Mouse (Mus musculus): Measurements from ENCODE around the gene Otub1. TPM values are rescaled to one million over a fixed set of nuclear protein-coding genes. Genes with fewer than 3 reads are reported as not detected.

Gene Otub1
- polyA plus RNA-seq (2012; fragmentation: generic; extraction: Trizol) = 112 TPM

DNA sequence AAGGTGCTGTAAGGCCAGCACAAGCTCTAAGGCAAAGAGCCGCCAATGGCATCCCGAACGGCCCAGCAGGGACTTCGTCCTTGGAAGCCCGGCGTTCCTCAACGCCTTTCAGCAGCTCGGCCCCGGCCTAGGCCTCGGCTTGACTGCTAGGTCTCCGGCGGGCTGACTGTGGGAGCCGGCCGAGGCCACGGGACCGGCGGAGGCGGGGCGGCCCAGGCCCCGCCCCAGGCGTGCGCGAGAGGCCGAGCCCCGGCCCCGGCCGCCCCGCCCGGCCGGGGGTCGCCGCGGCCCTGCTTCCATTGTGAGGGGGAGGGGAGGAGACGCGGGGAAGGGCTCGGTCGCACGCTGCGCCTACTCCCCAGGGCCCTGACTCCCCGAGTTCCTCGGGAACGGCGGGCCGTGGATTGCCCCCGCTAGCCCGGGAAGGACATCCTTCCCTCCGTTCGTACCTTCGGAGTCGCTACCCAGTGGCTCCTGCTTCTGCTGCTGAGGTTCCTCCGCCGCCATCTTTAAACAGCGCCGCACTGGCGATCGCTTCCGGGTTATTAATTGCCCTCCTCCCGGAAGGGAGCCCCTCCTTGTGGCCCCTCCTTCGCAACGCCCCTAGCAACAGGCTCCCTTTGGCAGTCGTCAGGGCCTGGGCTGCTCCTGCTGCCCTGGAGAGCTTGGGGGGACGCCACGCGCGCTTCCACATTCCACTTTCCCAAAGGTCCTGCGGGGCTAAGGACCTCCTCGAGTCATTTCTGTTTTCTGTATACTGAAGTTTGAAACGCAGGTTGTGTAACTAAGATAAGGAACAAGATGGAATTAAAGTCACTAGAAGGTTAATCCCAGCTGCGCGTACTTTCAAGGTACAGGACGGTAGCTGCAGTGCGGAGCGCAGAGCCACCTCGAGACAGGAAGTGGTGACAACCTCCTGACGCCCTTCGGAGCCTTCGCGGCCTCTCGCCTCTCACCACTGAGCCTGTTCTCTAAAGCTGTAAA lies at the start of gene Otub1:
TSS of gene Otub1 (minus strand) at position 564 of the 984 bp plus-strand sequence.
- H3ac ChIP-seq (ENCODE audit: control insufficient read depth, insufficient read length) = peak within 1 kb of the TSS; percentile 65
- H3K4me2 ChIP-seq (ENCODE audit: low read depth) = peak within 1 kb of the TSS; percentile 100
- H3K79me2 ChIP-seq (ENCODE audit: control insufficient read depth, insufficient read depth) = peaks cover 33% of the 10 kb centered on the region
- peaks cover 17% of the 10 kb centered on the region for H3K36me3 ChIP-seq (ENCODE audit: control insufficient read depth, insufficient read depth)
- no peaks in the 10 kb centered on the region for H3K27me3 ChIP-seq (ENCODE audit: control insufficient read depth, insufficient read depth, insufficient read length)
- TF ChIP-seq MAX (IDR thresholded peaks at IDR 0.05; ENCODE audit: low read depth) (no peak), CEBPB (IDR thresholded peaks at IDR 0.05; ENCODE audit: insufficient read depth, poor library complexity, severe bottlenecking) (no peak), POLR2A (IDR thresholded peaks at IDR 0.05; ENCODE audit: insufficient read length, low read depth) (peak; percentile 68), POLR2AphosphoS2 (IDR thresholded peaks at IDR 0.05; ENCODE audit: insufficient read length, low read depth) (peak; percentile 92), E2F4 (IDR thresholded peaks at IDR 0.05; ENCODE audit: insufficient read depth) (no peak), SRF (IDR thresholded peaks at IDR 0.05; ENCODE audit: control insufficient read depth, insufficient read length, low read depth) (no peak), REST (IDR thresholded peaks at IDR 0.05; ENCODE audit: insufficient read depth, insufficient read length) (no peak), TCF3 (IDR thresholded peaks at IDR 0.05; ENCODE audit: insufficient read length, low read depth) (no peak), MYOD1 (IDR thresholded peaks at IDR 0.05; ENCODE audit: control insufficient read depth in 1 of 3, insufficient read length in 2 of 3, low read depth in 2 of 3) (peak in 1 of 3 experiments; percentile 6), USF1 (IDR thresholded peaks at IDR 0.05; ENCODE audit: low read depth) (no peak), TCF12 (IDR thresholded peaks at IDR 0.05; ENCODE audit: insufficient read depth, poor library complexity, severe bottlenecking) (no peak), MYOG (IDR thresholded peaks at IDR 0.05; ENCODE audit: control insufficient read depth in 1 of 3, insufficient read depth in 1 of 3, insufficient read length in 2 of 3, low read depth in 2 of 3) (no peak)
- peak within 1 kb of the TSS; percentile 85 for H3K4me3 ChIP-seq

DNA sequence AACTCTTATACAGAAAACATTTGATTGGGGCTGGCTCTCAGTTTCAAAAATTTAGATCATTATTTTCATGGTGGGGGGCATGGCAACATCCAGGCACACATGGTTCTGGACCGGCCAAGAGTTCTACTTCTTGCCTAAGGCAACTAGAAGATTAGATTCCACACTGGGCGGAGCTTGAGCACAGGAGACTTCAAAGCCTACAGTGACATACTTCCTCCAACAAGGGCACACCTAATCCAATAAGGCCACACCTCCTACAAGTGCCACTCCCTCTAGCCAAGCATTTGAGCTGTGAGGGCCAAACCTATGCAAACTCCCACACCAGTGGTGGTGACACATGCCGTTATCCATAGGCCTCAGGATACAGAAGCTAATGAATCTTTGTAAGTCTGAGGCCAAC lies 39.9 kb upstream of the Otub1 start:
- H3ac ChIP-seq (ENCODE audit: control insufficient read depth, insufficient read length) = no peak overlapping the region
- H3K36me3 ChIP-seq (ENCODE audit: control insufficient read depth, insufficient read depth) = no peaks in the 10 kb centered on the region
- H3K27me3 ChIP-seq (ENCODE audit: control insufficient read depth, insufficient read depth, insufficient read length) = no peaks in the 10 kb centered on the region
- no peak overlapping the region for H3K4me2 ChIP-seq (ENCODE audit: low read depth)
- H3K79me2 ChIP-seq (ENCODE audit: control insufficient read depth, insufficient read depth) = no peaks in the 10 kb centered on the region
- no peak for TF ChIP-seq USF1 (IDR thresholded peaks at IDR 0.05; ENCODE audit: low read depth)
- TF ChIP-seq TCF12 (IDR thresholded peaks at IDR 0.05; ENCODE audit: insufficient read depth, poor library complexity, severe bottlenecking) = no peak
- no peak for TF ChIP-seq TCF3 (IDR thresholded peaks at IDR 0.05; ENCODE audit: insufficient read length, low read depth)
- no peak overlapping the region for H3K4me3 ChIP-seq

DNA sequence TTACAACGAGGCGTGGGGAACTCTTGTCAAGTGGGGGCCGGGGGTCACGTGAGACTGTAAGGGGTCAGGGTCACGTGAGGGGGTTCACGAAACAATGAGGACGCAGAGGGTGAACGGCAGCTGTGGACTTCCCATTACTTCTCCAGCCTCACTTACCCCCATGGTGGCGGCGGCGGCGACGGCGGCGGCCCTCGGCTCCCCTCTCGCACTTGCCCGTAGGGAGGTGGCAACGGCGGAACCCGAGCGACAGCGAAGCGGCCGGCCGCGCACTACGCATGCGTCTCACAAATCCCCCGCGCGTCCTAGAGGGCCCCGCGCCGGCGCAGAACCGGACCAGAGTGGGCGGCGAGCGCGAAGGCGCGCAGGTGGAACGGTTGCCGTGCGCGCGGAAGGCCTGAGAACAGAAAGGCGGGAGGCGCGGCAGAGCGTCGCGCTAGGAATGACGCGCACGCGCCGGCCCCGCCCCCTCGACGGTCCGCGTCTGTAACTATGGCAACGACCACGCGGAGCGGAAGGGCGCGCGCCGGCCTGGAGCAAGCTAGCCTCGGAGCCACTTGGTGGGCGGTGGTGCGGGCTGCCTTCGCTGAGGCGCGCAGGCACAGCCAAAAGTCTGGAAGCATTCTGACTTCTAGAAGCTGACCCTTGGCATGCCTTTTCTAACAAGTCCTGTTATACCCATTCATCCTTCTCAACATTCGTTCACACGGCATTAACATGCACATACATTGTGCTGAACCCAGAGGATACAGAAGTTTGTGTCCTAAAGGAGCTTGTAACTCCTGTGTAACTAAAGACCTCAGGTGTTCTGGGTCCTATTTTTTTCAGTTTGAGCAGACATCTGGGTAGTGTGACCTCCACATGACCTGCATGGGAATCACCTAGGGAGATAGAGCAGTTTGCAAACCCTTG lies 34.9 kb upstream of the Otub1 start, which contains the start of gene Naa40:
TSS of gene Naa40 (minus strand) at position 402 of the 909 bp plus-strand sequence.
- Histone ChIP-seq H3K27me3 (ENCODE audit: control insufficient read depth, insufficient read depth, insufficient read length) (no peaks in the 10 kb centered on the region), H3K79me2 (ENCODE audit: control insufficient read depth, insufficient read depth) (peaks cover 43% of the 10 kb centered on the region), H3K4me2 (ENCODE audit: low read depth) (peak within 1 kb of the TSS; percentile 89), H3K4me3 (peak within 1 kb of the TSS; percentile 82), H3K36me3 (ENCODE audit: control insufficient read depth, insufficient read depth) (no peaks in the 10 kb centered on the region), H3ac (ENCODE audit: control insufficient read depth, insufficient read length) (peak within 1 kb of the TSS; percentile 49)
- TF ChIP-seq SRF (IDR thresholded peaks at IDR 0.05; ENCODE audit: control insufficient read depth, insufficient read length, low read depth) = peak; percentile 71
- TF ChIP-seq REST (IDR thresholded peaks at IDR 0.05; ENCODE audit: insufficient read depth, insufficient read length) = no peak
- TF ChIP-seq USF1 (IDR thresholded peaks at IDR 0.05; ENCODE audit: low read depth) = peak; percentile 90
- no peak for TF ChIP-seq TCF3 (IDR thresholded peaks at IDR 0.05; ENCODE audit: insufficient read length, low read depth)
- TF ChIP-seq MYOD1 (IDR thresholded peaks at IDR 0.05; ENCODE audit: control insufficient read depth in 1 of 3, insufficient read length in 2 of 3, low read depth in 2 of 3) = peak in 1 of 3 experiments; percentile 69
- TF ChIP-seq POLR2A (IDR thresholded peaks at IDR 0.05; ENCODE audit: insufficient read length, low read depth) = peak; percentile 66
- peak; percentile 61 for TF ChIP-seq POLR2AphosphoS2 (IDR thresholded peaks at IDR 0.05; ENCODE audit: insufficient read length, low read depth)
- peak in 2 of 3 experiments; percentile 39 to 66 for TF ChIP-seq MYOG (IDR thresholded peaks at IDR 0.05; ENCODE audit: control insufficient read depth in 1 of 3, insufficient read depth in 1 of 3, insufficient read length in 2 of 3, low read depth in 2 of 3)
- peak; percentile 68 for TF ChIP-seq E2F4 (IDR thresholded peaks at IDR 0.05; ENCODE audit: insufficient read depth)

DNA sequence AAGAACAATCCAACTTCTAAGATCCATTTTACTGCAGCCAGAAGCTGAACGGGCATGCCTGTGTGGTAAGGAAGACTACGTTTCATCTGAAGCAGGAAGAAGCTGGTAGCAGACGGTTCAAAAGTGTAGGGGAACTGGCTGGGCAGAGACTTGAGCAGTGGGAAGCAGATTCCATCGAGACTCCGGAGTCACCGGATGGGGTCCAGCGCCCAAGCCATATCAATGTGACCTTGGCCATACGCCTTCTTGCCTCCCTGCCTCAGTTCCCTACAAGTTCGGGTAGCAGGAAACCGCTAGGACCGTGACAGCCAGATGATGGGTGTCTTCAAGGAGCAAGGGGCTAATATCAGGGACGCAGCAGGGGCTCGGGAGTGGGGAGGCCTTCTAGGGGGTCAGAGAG lies 34.2 kb upstream of the Otub1 start:
- Histone ChIP-seq H3K4me2 (ENCODE audit: low read depth) (peak overlapping the region; percentile 89), H3K79me2 (ENCODE audit: control insufficient read depth, insufficient read depth) (peaks cover 47% of the 10 kb centered on the region)
- TF ChIP-seq SRF (IDR thresholded peaks at IDR 0.05; ENCODE audit: control insufficient read depth, insufficient read length, low read depth) (no peak), POLR2A (IDR thresholded peaks at IDR 0.05; ENCODE audit: insufficient read length, low read depth) (no peak), MYOG (IDR thresholded peaks at IDR 0.05; ENCODE audit: control insufficient read depth in 1 of 3, insufficient read depth in 1 of 3, insufficient read length in 2 of 3, low read depth in 2 of 3) (no peak), E2F4 (IDR thresholded peaks at IDR 0.05; ENCODE audit: insufficient read depth) (no peak), TCF3 (IDR thresholded peaks at IDR 0.05; ENCODE audit: insufficient read length, low read depth) (no peak), REST (IDR thresholded peaks at IDR 0.05; ENCODE audit: insufficient read depth, insufficient read length) (no peak), TCF12 (IDR thresholded peaks at IDR 0.05; ENCODE audit: insufficient read depth, poor library complexity, severe bottlenecking) (no peak), MAX (IDR thresholded peaks at IDR 0.05; ENCODE audit: low read depth) (no peak), MYOD1 (IDR thresholded peaks at IDR 0.05; ENCODE audit: control insufficient read depth in 1 of 3, insufficient read length in 2 of 3, low read depth in 2 of 3) (no peak)

More for the DNA sequence above, 34.2 kb upstream of the Otub1 start:
- peak overlapping the region; percentile 49 for H3ac ChIP-seq (ENCODE audit: control insufficient read depth, insufficient read length)
- no peaks in the 10 kb centered on the region for H3K36me3 ChIP-seq (ENCODE audit: control insufficient read depth, insufficient read depth)
- peak overlapping the region; percentile 82 for H3K4me3 ChIP-seq
- H3K27me3 ChIP-seq (ENCODE audit: control insufficient read depth, insufficient read depth, insufficient read length) = no peaks in the 10 kb centered on the region

All from myocyte (in vitro differentiated cells).